Mouse (Mus musculus): ENCODE results near the gene Meltf. TPM values are rescaled to one million over a fixed set of nuclear protein-coding genes. Genes with fewer than 3 reads are reported as not detected.

Meltf gene
- polyA plus RNA-seq, 1 experiment: not detected

- Histone ChIP-seq H3K4me1 (ENCODE audit: control insufficient read depth) (no peaks in the 10 kb centered on the region), H3K36me3 (ENCODE audit: control insufficient read depth) (peaks cover 76% of the 10 kb centered on the region)
Observed at GRCm38 (mm10) chr16:31865242-31865641, 13.4 kb upstream of the Meltf start.

GRCm38 (mm10) chr16:31866911-31867310, 11.7 kb upstream of the Meltf start:
- Histone ChIP-seq H3K4me3 (replicated peaks) (no peak overlapping the region), H3K27me3 (ENCODE audit: control insufficient read depth) (no peaks in the 10 kb centered on the region), H3K9me3 (ENCODE audit: control insufficient read depth, low read length) (no peaks in the 10 kb centered on the region), H3K36me3 (ENCODE audit: control insufficient read depth) (peaks cover 79% of the 10 kb centered on the region), H3K4me1 (ENCODE audit: control insufficient read depth) (no peaks in the 10 kb centered on the region)
- TF ChIP-seq GATA1 (IDR thresholded peaks at IDR 0.05; ENCODE audit: low read length): no peak
- no peak for TF ChIP-seq TAL1 (IDR thresholded peaks at IDR 0.05; ENCODE audit: low read length)

More at GRCm38 (mm10) chr16:31865242-31865641, 13.4 kb upstream of the Meltf start:
- H3K27me3 ChIP-seq (ENCODE audit: control insufficient read depth): no peaks in the 10 kb centered on the region
- no peak for TF ChIP-seq TAL1 (IDR thresholded peaks at IDR 0.05; ENCODE audit: low read length)
- no peak for TF ChIP-seq GATA1 (IDR thresholded peaks at IDR 0.05; ENCODE audit: low read length)
- no peaks in the 10 kb centered on the region for H3K9me3 ChIP-seq (ENCODE audit: control insufficient read depth, low read length)
- H3K4me3 ChIP-seq (replicated peaks): no peak overlapping the region

GRCm38 (mm10) chr16:31867736-31868135, 10.9 kb upstream of the Meltf start:
- Histone ChIP-seq H3K4me3 (replicated peaks) (no peak overlapping the region), H3K36me3 (ENCODE audit: control insufficient read depth) (peaks cover 76% of the 10 kb centered on the region), H3K9me3 (ENCODE audit: control insufficient read depth, low read length) (no peaks in the 10 kb centered on the region), H3K27me3 (ENCODE audit: control insufficient read depth) (no peaks in the 10 kb centered on the region), H3K4me1 (ENCODE audit: control insufficient read depth) (no peaks in the 10 kb centered on the region)
- TF ChIP-seq GATA1 (IDR thresholded peaks at IDR 0.05; ENCODE audit: low read length) (no peak), TAL1 (IDR thresholded peaks at IDR 0.05; ENCODE audit: low read length) (no peak)

- Histone ChIP-seq H3K4me1 (ENCODE audit: control insufficient read depth) (no peaks in the 10 kb centered on the region), H3K36me3 (ENCODE audit: control insufficient read depth) (peaks cover 38% of the 10 kb centered on the region), H3K9me3 (ENCODE audit: control insufficient read depth, low read length) (no peaks in the 10 kb centered on the region), H3K4me3 (replicated peaks) (no peak overlapping the region), H3K27me3 (ENCODE audit: control insufficient read depth) (no peaks in the 10 kb centered on the region)
- TF ChIP-seq TAL1 (IDR thresholded peaks at IDR 0.05; ENCODE audit: low read length) (no peak), GATA1 (IDR thresholded peaks at IDR 0.05; ENCODE audit: low read length) (no peak)
Observed at GRCm38 (mm10) chr16:31873721-31874120, 4.9 kb upstream of the Meltf start.

GRCm38 (mm10) chr16:31875391-31875790, 3.2 kb upstream of the Meltf start:
- Histone ChIP-seq H3K36me3 (ENCODE audit: control insufficient read depth) (peaks cover 25% of the 10 kb centered on the region), H3K27me3 (ENCODE audit: control insufficient read depth) (no peaks in the 10 kb centered on the region), H3K4me3 (replicated peaks) (no peak overlapping the region), H3K4me1 (ENCODE audit: control insufficient read depth) (no peaks in the 10 kb centered on the region), H3K9me3 (ENCODE audit: control insufficient read depth, low read length) (no peaks in the 10 kb centered on the region)
- TF ChIP-seq GATA1 (IDR thresholded peaks at IDR 0.05; ENCODE audit: low read length) (no peak), TAL1 (IDR thresholded peaks at IDR 0.05; ENCODE audit: low read length) (no peak)

- Histone ChIP-seq H3K9me3 (ENCODE audit: control insufficient read depth, low read length) (no peaks in the 10 kb centered on the region), H3K4me3 (replicated peaks) (no peak overlapping the region), H3K4me1 (ENCODE audit: control insufficient read depth) (no peaks in the 10 kb centered on the region), H3K27me3 (ENCODE audit: control insufficient read depth) (no peaks in the 10 kb centered on the region), H3K36me3 (ENCODE audit: control insufficient read depth) (peaks cover 15% of the 10 kb centered on the region)
- no peak for TF ChIP-seq GATA1 (IDR thresholded peaks at IDR 0.05; ENCODE audit: low read length)
- TF ChIP-seq TAL1 (IDR thresholded peaks at IDR 0.05; ENCODE audit: low read length): no peak
Observed at GRCm38 (mm10) chr16:31876386-31876785, 2.2 kb upstream of the Meltf start.

GRCm38 (mm10) chr16:31878052-31878451, 558 bp upstream of the Meltf start:
- TF ChIP-seq GATA1 (IDR thresholded peaks at IDR 0.05; ENCODE audit: low read length) (no peak), TAL1 (IDR thresholded peaks at IDR 0.05; ENCODE audit: low read length) (no peak)
- H3K36me3 ChIP-seq (ENCODE audit: control insufficient read depth): peaks cover 9% of the 10 kb centered on the region
- no peak overlapping the region for H3K4me3 ChIP-seq (replicated peaks)
- H3K4me1 ChIP-seq (ENCODE audit: control insufficient read depth): peaks cover under 1% of the 10 kb centered on the region
- H3K27me3 ChIP-seq (ENCODE audit: control insufficient read depth): no peaks in the 10 kb centered on the region; the same call in 1 of the 2 replicates
- H3K9me3 ChIP-seq (ENCODE audit: control insufficient read depth, low read length): no peaks in the 10 kb centered on the region

GRCm38 (mm10) chr16:31880146-31880840, 1.7 kb downstream of the Meltf start:
- Histone ChIP-seq H3K4me3 (replicated peaks) (no peak overlapping the region), H3K36me3 (ENCODE audit: control insufficient read depth) (no peaks in the 10 kb centered on the region), H3K9me3 (ENCODE audit: control insufficient read depth, low read length) (no peaks in the 10 kb centered on the region), H3K4me1 (ENCODE audit: control insufficient read depth) (peaks cover 10% of the 10 kb centered on the region), H3K27me3 (ENCODE audit: control insufficient read depth) (peaks cover 4% of the 10 kb centered on the region; the same call in 1 of the 2 replicates)
- TF ChIP-seq TAL1 (IDR thresholded peaks at IDR 0.05; ENCODE audit: low read length): no peak
- no peak for TF ChIP-seq GATA1 (IDR thresholded peaks at IDR 0.05; ENCODE audit: low read length)

GRCm38 (mm10) chr16:31882381-31882908, 3.8 kb downstream of the Meltf start:
- Histone ChIP-seq H3K27me3 (ENCODE audit: control insufficient read depth) (peaks cover 4% of the 10 kb centered on the region; the same call in 1 of the 2 replicates), H3K36me3 (ENCODE audit: control insufficient read depth) (no peaks in the 10 kb centered on the region), H3K4me1 (ENCODE audit: control insufficient read depth) (peaks cover 10% of the 10 kb centered on the region), H3K9me3 (ENCODE audit: control insufficient read depth, low read length) (no peaks in the 10 kb centered on the region), H3K4me3 (replicated peaks) (no peak overlapping the region)
- no peak for TF ChIP-seq TAL1 (IDR thresholded peaks at IDR 0.05; ENCODE audit: low read length)
- no peak for TF ChIP-seq GATA1 (IDR thresholded peaks at IDR 0.05; ENCODE audit: low read length)

All from erythroblast, embryonic 14.5 days (primary cell).